Mouse (Mus musculus): ENCODE data around the gene Sept7. TPM values are rescaled to one million over a fixed set of nuclear protein-coding genes. Genes with fewer than 3 reads are reported as not detected.
A peak's percentile ranks its signal among the peaks of the same experiment; 100 is the strongest.

Sept7 gene
- polyA plus RNA-seq, 1 experiment from 2014 or later, result 390 TPM

- ATAC-seq (replicated peaks; ENCODE audit: insufficient number of reproducible peaks, low FRiP score, low TSS enrichment, low read depth) (no peak), DNase-seq (ENCODE audit: low spot score) (no peak)
- WGBS, result 93% methylated on average over 4 of the region's 4 CpGs
- Histone ChIP-seq H3K9ac (replicated peaks; ENCODE audit: low read length) (no peak overlapping the region), H3K9me3 (replicated peaks; ENCODE audit: control insufficient read depth, low read length) (no peaks in the 10 kb centered on the region), H3K4me3 (ENCODE audit: low read depth, low read length) (no peak overlapping the region), H3K4me1 (ENCODE audit: control insufficient read depth, insufficient read depth, low read length) (no peaks in the 10 kb centered on the region), H3K36me3 (replicated peaks; ENCODE audit: control insufficient read depth, insufficient read depth, low read depth, low read length) (no peaks in the 10 kb centered on the region), H3K27me3 (ENCODE audit: control insufficient read depth, insufficient read depth, low read length) (no peaks in the 10 kb centered on the region), H3K27ac (replicated peaks; ENCODE audit: low read depth, low read length) (no peak overlapping the region), H3K4me2 (ENCODE audit: low read depth, low read length) (no peak overlapping the region)
Observed at GRCm38 (mm10) chr9:25265795-25266194, 13.6 kb downstream of the Sept7 start.

GRCm38 (mm10) chr9:25267133-25267532 lies 14.9 kb downstream of the Sept7 start:
- DNase-seq (ENCODE audit: low spot score) (no peak), ATAC-seq (replicated peaks; ENCODE audit: insufficient number of reproducible peaks, low FRiP score, low TSS enrichment, low read depth) (no peak)
- 93% methylated on average over 3 of the region's 3 CpGs for WGBS
- Histone ChIP-seq H3K27me3 (ENCODE audit: control insufficient read depth, insufficient read depth, low read length) (no peaks in the 10 kb centered on the region), H3K4me3 (ENCODE audit: low read depth, low read length) (no peak overlapping the region), H3K36me3 (replicated peaks; ENCODE audit: control insufficient read depth, insufficient read depth, low read depth, low read length) (no peaks in the 10 kb centered on the region), H3K9ac (replicated peaks; ENCODE audit: low read length) (no peak overlapping the region), H3K9me3 (replicated peaks; ENCODE audit: control insufficient read depth, low read length) (no peaks in the 10 kb centered on the region), H3K27ac (replicated peaks; ENCODE audit: low read depth, low read length) (no peak overlapping the region), H3K4me1 (ENCODE audit: control insufficient read depth, insufficient read depth, low read length) (no peaks in the 10 kb centered on the region), H3K4me2 (ENCODE audit: low read depth, low read length) (no peak overlapping the region)

- H3K36me3 ChIP-seq (replicated peaks; ENCODE audit: control insufficient read depth, insufficient read depth, low read depth, low read length), result no peaks in the 10 kb centered on the region
- 90% methylated on average over 2 of the region's 2 CpGs for WGBS
- no peaks in the 10 kb centered on the region for H3K27me3 ChIP-seq (ENCODE audit: control insufficient read depth, insufficient read depth, low read length)
- no peak overlapping the region for H3K4me3 ChIP-seq (ENCODE audit: low read depth, low read length)
- H3K4me1 ChIP-seq (ENCODE audit: control insufficient read depth, insufficient read depth, low read length), result no peaks in the 10 kb centered on the region
- ATAC-seq (replicated peaks; ENCODE audit: insufficient number of reproducible peaks, low FRiP score, low TSS enrichment, low read depth) (no peak), DNase-seq (ENCODE audit: low spot score) (no peak)
- H3K27ac ChIP-seq (replicated peaks; ENCODE audit: low read depth, low read length), result no peak overlapping the region
- no peaks in the 10 kb centered on the region for H3K9me3 ChIP-seq (replicated peaks; ENCODE audit: control insufficient read depth, low read length)
- H3K4me2 ChIP-seq (ENCODE audit: low read depth, low read length), result no peak overlapping the region
- H3K9ac ChIP-seq (replicated peaks; ENCODE audit: low read length), result no peak overlapping the region
Observed at GRCm38 (mm10) chr9:25267574-25267973, 15.3 kb downstream of the Sept7 start.

GRCm38 (mm10) chr9:25271902-25272301 lies 19.7 kb downstream of the Sept7 start:
- H3K27me3 ChIP-seq (ENCODE audit: control insufficient read depth, insufficient read depth, low read length), result no peaks in the 10 kb centered on the region
- no peak overlapping the region for H3K9ac ChIP-seq (replicated peaks; ENCODE audit: low read length)
- no peaks in the 10 kb centered on the region for H3K4me1 ChIP-seq (ENCODE audit: control insufficient read depth, insufficient read depth, low read length)
- ATAC-seq (replicated peaks; ENCODE audit: insufficient number of reproducible peaks, low FRiP score, low TSS enrichment, low read depth), result no peak
- H3K36me3 ChIP-seq (replicated peaks; ENCODE audit: control insufficient read depth, insufficient read depth, low read depth, low read length), result no peaks in the 10 kb centered on the region
- WGBS, result 98% methylated on average over 2 of the region's 2 CpGs
- H3K4me2 ChIP-seq (ENCODE audit: low read depth, low read length), result no peak overlapping the region
- DNase-seq (ENCODE audit: low spot score), result no peak
- H3K27ac ChIP-seq (replicated peaks; ENCODE audit: low read depth, low read length), result no peak overlapping the region
- H3K4me3 ChIP-seq (ENCODE audit: low read depth, low read length), result no peak overlapping the region
- H3K9me3 ChIP-seq (replicated peaks; ENCODE audit: control insufficient read depth, low read length), result no peaks in the 10 kb centered on the region

- H3K36me3 ChIP-seq (replicated peaks; ENCODE audit: control insufficient read depth, insufficient read depth, low read depth, low read length), result no peaks in the 10 kb centered on the region; the same call in 1 of the 2 replicates
- no peak overlapping the region for H3K27ac ChIP-seq (replicated peaks; ENCODE audit: low read depth, low read length)
- no peaks in the 10 kb centered on the region for H3K9me3 ChIP-seq (replicated peaks; ENCODE audit: control insufficient read depth, low read length)
- no peaks in the 10 kb centered on the region for H3K27me3 ChIP-seq (ENCODE audit: control insufficient read depth, insufficient read depth, low read length)
- DNase-seq (ENCODE audit: low spot score), result no peak
- H3K4me1 ChIP-seq (ENCODE audit: control insufficient read depth, insufficient read depth, low read length), result no peaks in the 10 kb centered on the region
- WGBS, result 79% methylated on average over 1 of the region's 1 CpGs
- H3K9ac ChIP-seq (replicated peaks; ENCODE audit: low read length), result no peak overlapping the region
- no peak overlapping the region for H3K4me2 ChIP-seq (ENCODE audit: low read depth, low read length)
- ATAC-seq (replicated peaks; ENCODE audit: insufficient number of reproducible peaks, low FRiP score, low TSS enrichment, low read depth), result no peak
- no peak overlapping the region for H3K4me3 ChIP-seq (ENCODE audit: low read depth, low read length)
Observed at GRCm38 (mm10) chr9:25289796-25290195, 37.6 kb downstream of the Sept7 start.

- H3K36me3 ChIP-seq (replicated peaks; ENCODE audit: control insufficient read depth, insufficient read depth, low read depth, low read length), result peaks cover 4% of the 10 kb centered on the region
- no peaks in the 10 kb centered on the region for H3K4me1 ChIP-seq (ENCODE audit: control insufficient read depth, insufficient read depth, low read length)
- H3K27me3 ChIP-seq (ENCODE audit: control insufficient read depth, insufficient read depth, low read length), result no peaks in the 10 kb centered on the region
- no peak overlapping the region for H3K4me2 ChIP-seq (ENCODE audit: low read depth, low read length)
- H3K9ac ChIP-seq (replicated peaks; ENCODE audit: low read length), result no peak overlapping the region
- no peak overlapping the region for H3K4me3 ChIP-seq (ENCODE audit: low read depth, low read length)
- no peaks in the 10 kb centered on the region for H3K9me3 ChIP-seq (replicated peaks; ENCODE audit: control insufficient read depth, low read length)
- H3K27ac ChIP-seq (replicated peaks; ENCODE audit: low read depth, low read length), result no peak overlapping the region
- WGBS, result 69% methylated on average over 1 of the region's 1 CpGs
- DNase-seq (ENCODE audit: low spot score), result peak; percentile 82
- ATAC-seq (replicated peaks; ENCODE audit: insufficient number of reproducible peaks, low FRiP score, low TSS enrichment, low read depth), result no peak
Observed at GRCm38 (mm10) chr9:25309505-25310182, 57.4 kb downstream of the Sept7 start.

- Histone ChIP-seq H3K9ac (replicated peaks; ENCODE audit: low read length) (no peak overlapping the region), H3K4me2 (ENCODE audit: low read depth, low read length) (no peak overlapping the region), H3K4me1 (ENCODE audit: control insufficient read depth, insufficient read depth, low read length) (no peaks in the 10 kb centered on the region), H3K27me3 (ENCODE audit: control insufficient read depth, insufficient read depth, low read length) (no peaks in the 10 kb centered on the region), H3K27ac (replicated peaks; ENCODE audit: low read depth, low read length) (no peak overlapping the region), H3K9me3 (replicated peaks; ENCODE audit: control insufficient read depth, low read length) (no peaks in the 10 kb centered on the region), H3K36me3 (replicated peaks; ENCODE audit: control insufficient read depth, insufficient read depth, low read depth, low read length) (no peaks in the 10 kb centered on the region), H3K4me3 (ENCODE audit: low read depth, low read length) (no peak overlapping the region)
- DNase-seq (ENCODE audit: low spot score) (no peak), ATAC-seq (replicated peaks; ENCODE audit: insufficient number of reproducible peaks, low FRiP score, low TSS enrichment, low read depth) (no peak)
- 89% methylated on average over 4 of the region's 4 CpGs for WGBS
Observed at GRCm38 (mm10) chr9:25314304-25314703, 62.1 kb downstream of the Sept7 start.

- Histone ChIP-seq H3K4me2 (ENCODE audit: low read depth, low read length) (no peak overlapping the region), H3K9me3 (replicated peaks; ENCODE audit: control insufficient read depth, low read length) (no peaks in the 10 kb centered on the region), H3K36me3 (replicated peaks; ENCODE audit: control insufficient read depth, insufficient read depth, low read depth, low read length) (no peaks in the 10 kb centered on the region), H3K9ac (replicated peaks; ENCODE audit: low read length) (no peak overlapping the region), H3K4me1 (ENCODE audit: control insufficient read depth, insufficient read depth, low read length) (no peaks in the 10 kb centered on the region), H3K27ac (replicated peaks; ENCODE audit: low read depth, low read length) (no peak overlapping the region), H3K27me3 (ENCODE audit: control insufficient read depth, insufficient read depth, low read length) (no peaks in the 10 kb centered on the region), H3K4me3 (ENCODE audit: low read depth, low read length) (no peak overlapping the region)
- ATAC-seq (replicated peaks; ENCODE audit: insufficient number of reproducible peaks, low FRiP score, low TSS enrichment, low read depth), result peak; percentile 70; the same call in 1 of the 2 replicates
- DNase-seq (ENCODE audit: low spot score), result peak; percentile 63
- 57% methylated on average over 4 of the region's 4 CpGs for WGBS
Observed at GRCm38 (mm10) chr9:25317827-25318505, 65.7 kb downstream of the Sept7 start.
